Mouse (Mus musculus): Measurements from ENCODE around the gene Gm44805.

The Gm44805 gene

DNA sequence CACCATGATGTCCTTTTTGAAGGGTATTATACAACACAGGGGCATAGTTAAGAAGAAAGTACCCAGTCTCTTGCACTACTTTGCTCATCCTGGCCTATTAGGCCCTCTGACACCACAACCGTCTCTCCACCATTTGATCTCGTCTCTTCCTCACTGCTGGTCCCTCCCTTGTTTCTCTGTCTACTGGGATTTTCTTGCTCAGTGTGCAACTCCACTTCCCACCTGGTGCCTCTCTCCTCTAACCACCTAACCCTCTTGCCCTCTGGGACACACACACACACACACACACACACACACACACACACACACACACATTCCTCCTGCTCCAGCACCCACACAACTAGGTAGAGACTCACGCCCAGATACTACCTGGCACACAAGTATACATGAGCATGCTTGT lies 2.3 kb downstream of the Gm44805 start:
- DNase-seq (ENCODE audit: low spot score in 2 of 2): no peak

GRCm38 (mm10) chr7:19677872-19678271 lies 3.4 kb downstream of the Gm44805 start, which contains the start of gene Apoc2:
Gene Apoc2, minus strand, starts transcription at chr7:19677941.
- no peak for DNase-seq (ENCODE audit: low spot score in 2 of 2)

DNA sequence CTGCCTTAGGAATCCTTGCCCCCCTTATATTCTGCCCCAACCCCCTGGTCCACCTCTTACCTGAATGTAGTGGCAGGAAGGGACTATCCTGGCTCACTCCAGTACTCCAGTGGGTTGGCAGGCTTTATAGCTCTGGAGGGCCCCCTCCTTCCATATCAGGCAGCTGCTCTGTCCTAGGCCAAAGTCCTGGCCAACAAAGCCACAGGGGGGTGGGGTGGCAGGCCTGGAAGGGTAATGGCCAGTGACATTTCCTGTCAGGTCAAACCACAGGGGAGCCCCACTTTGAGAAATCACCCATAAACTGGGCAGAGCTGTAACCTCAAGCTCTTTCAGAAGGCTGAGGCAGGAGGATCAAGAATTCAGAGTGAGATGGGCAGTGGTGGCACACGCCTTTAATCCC lies 4.6 kb downstream of the Gm44805 start:
- no peak for DNase-seq (ENCODE audit: low spot score in 2 of 2)

DNA sequence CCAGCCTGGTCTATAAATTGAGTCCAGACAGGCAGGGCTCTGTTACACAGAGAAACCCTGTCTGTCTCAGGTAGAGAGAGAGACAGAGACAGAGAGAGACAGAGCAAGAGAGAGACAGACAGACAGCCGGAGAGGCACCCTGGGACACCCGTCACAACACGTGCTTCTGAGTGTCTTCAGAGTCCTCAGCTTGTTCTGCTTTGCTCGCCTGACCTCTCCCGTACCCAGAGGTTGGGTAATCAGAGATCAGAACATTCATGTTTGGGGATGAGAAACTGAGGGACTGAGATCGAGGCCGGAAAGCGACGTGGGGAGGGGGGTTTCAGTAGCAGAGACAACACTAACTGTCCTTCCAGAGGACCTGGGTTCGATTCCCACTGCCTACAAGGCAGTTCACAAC lies 5.4 kb downstream of the Gm44805 start:
- no peak for DNase-seq (ENCODE audit: low spot score in 2 of 2)

DNA sequence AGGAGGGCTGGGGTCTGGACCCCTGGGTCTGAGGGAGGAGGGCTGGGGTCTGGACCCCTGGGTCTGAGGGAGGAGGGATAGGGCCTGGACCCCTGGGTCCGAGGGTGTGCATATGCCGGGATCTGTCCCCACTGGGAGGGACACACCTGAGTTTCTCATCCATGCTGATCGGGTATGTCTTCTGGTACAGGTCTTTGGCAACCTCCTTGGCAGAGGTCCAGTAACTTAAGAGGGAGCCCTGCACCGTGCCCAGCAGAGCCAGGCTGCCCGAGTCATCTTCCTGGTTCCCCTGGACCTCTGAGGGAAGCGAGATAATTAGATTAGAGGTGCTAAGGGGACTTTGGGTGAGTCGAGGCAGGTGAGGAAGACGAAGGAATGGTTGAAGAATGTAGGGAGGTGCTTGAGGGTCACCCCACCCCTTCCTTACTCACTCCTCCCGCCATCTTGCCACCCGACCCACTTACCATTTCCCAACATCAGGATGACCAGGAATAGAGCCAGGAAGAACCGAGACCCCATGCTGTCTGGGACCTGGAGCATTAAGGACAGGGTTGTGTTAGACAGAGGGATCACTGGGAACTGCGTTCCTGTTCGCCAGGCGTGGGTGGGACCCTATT lies 8.0 kb downstream of the Gm44805 start:
- no peak for DNase-seq (ENCODE audit: low spot score in 2 of 2)

- DNase-seq (ENCODE audit: low spot score in 2 of 2): no peak
These were observed 9.7 kb downstream of the Gm44805 start for GRCm38 (mm10) chr7:19671511-19671910.

GRCm38 (mm10) chr7:19668947-19669721 lies 12.1 kb downstream of the Gm44805 start:
- peak; percentile 88 to 92 for DNase-seq (ENCODE audit: low spot score in 2 of 2)

- DNase-seq (ENCODE audit: low spot score in 2 of 2): no peak
These were observed 13.8 kb downstream of the Gm44805 start for GRCm38 (mm10) chr7:19667434-19667833.

DNA sequence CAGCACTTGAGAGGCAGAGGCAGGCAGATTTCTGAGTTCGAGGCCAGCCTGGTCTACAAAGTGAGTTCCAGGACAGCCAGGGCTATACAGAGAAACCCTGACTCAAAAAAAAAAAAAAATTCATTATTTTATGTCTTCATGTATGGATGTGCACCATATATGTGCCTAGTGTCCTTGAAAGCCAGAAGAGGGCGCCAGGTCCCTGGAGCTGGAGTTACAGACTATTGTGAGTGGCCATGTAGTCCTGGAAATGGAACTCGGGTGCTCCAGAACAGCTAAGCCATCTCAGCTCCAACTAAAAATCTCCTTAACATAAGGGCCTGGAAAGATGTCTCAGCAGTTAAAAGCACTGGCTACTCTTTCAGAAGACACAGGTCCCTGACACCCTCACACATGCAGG lies 14.5 kb downstream of the Gm44805 start:
- DNase-seq (ENCODE audit: low spot score in 2 of 2): no peak

- DNase-seq (ENCODE audit: low spot score in 2 of 2): peak; percentile 96 to 97
These were observed 16.0 kb downstream of the Gm44805 start, which contains the start of gene Clptm1 for GRCm38 (mm10) chr7:19664955-19665841. Gene Clptm1, minus strand, starts transcription at chr7:19665033.

DNA sequence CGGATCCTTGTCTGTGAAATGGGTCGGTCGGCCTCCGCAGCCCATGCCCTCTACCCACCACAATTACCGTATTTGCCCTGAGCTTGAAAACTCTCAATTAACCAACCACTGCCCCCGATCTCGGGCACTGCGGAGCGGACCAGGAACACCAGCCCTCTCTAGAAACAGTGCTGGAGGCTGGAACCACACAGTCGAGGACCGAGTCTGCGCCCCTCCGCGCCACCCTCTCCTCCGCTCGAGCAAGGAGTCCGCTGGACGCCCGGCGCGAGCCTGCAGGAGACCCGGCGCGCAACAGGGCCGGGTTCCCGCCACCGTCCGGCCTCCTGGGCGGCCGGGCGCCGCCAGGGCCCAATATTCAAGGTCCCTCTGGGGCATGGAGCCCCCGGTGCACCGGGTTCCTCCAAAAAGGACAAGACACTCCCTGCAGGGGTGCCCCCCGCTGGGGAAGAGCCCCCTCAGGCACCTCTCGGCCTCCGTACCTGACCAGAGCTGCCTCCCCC lies 16.7 kb downstream of the Gm44805 start:
- no peak for DNase-seq (ENCODE audit: low spot score in 2 of 2)

- DNase-seq (ENCODE audit: low spot score in 2 of 2): no peak
These were observed 17.3 kb downstream of the Gm44805 start for GRCm38 (mm10) chr7:19663940-19664339.

- no peak for DNase-seq (ENCODE audit: low spot score in 2 of 2)
These were observed 28.6 kb downstream of the Gm44805 start for GRCm38 (mm10) chr7:19652614-19653013.

- no peak for DNase-seq (ENCODE audit: low spot score in 2 of 2)
These were observed 30.0 kb downstream of the Gm44805 start for GRCm38 (mm10) chr7:19651063-19651786.

GRCm38 (mm10) chr7:19641223-19641622 lies 40.0 kb downstream of the Gm44805 start:
- DNase-seq (ENCODE audit: low spot score in 2 of 2): no peak

DNA sequence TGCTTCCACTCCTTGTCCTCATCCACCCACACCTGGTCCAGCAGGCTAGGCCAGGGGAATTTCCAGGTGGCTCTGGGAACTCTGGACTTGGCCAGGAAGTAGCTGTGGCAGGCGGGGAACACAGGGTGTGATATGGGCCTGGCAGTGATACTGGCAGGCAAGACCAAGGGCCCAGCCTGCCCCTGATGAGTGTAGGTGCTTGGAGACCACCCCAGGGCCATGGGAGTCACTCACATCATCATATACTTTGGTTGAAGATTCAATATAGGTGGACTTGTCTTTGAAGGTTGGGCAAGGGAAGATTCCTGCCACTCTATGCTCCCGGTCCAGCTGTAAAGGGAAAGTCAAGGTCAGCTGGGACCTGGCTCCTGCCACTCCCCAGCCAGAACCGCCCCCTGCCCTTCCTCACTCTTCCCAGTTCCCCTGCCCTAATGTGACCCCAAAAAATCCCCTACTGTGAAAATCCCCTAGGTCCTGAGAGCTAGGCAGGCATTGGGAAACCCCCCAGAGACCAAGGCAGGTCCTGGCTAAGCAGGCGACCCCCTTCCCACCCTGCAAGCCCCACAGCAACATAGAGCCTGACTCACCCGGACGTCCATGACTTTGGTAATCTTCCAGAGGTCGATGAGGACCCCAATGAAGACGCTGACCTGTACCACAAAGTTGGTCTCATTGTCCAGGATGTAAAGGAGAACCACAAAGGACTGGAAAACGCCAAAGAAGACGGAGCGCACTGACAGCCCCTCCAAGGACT lies 46.0 kb downstream of the Gm44805 start:
- DNase-seq (ENCODE audit: low spot score in 2 of 2): no peak

- DNase-seq (ENCODE audit: low spot score in 2 of 2): no peak
These were observed 46.6 kb downstream of the Gm44805 start for GRCm38 (mm10) chr7:19634591-19634990.

DNA sequence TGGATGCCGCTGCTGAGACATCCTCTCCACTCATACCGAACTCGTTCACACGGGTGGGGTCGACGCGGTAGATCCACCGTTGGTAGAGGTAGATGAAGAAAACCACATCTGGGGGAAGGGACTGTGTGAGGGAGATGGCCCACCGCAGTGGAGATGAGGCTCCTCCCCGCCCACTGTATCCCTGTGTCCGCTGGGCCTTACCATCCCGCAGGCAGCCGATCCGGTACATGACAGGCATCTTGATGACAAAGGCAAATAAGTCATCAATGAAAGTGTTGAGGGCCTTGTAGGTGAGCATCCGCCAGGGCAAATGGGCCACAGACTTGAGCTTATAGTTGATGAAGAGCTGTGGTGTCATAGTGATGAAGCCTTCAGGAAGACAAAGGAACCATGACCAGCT lies 47.4 kb downstream of the Gm44805 start:
- no peak for DNase-seq (ENCODE audit: low spot score in 2 of 2)

DNA sequence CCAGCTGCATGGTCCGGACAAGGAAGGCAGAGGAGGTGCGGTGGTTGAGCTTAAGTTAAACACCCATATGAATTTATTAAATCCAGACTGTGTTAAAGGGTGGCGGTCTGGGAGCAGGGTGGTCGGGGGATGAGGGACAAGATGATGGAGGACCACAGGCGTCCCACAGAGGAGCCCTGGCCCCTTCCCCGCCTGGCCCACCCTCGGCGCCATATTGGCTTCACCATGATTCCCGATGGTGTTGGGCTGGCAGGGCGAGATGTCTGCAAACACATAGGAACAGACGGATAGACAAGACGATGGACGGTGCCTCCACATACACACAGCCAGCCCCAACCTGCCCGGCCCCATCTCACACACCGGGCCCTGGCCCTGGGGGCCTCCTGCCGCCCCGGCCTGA lies 48.0 kb downstream of the Gm44805 start:
- no peak for DNase-seq (ENCODE audit: low spot score in 2 of 2)

DNA sequence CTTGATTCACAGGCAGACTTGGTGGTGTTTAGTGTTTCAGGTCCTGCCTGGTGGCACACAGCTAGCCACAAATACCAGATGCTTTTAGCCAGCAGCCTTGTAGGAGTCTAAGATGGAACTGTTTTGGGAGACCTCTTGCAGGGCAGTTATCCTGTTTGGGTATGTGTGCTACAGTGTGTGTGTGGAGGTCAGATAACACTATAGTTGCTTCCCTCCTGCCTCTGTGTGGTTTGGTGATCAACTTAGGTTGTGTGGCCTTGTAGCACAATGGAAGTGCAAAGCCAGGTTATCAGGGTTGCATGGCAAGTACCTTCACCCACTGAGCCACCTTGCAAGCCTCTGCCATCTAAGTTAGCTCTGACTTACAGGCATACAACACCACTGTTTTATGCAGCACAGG lies 48.5 kb downstream of the Gm44805 start:
- no peak for DNase-seq (ENCODE audit: low spot score in 2 of 2)

DNA sequence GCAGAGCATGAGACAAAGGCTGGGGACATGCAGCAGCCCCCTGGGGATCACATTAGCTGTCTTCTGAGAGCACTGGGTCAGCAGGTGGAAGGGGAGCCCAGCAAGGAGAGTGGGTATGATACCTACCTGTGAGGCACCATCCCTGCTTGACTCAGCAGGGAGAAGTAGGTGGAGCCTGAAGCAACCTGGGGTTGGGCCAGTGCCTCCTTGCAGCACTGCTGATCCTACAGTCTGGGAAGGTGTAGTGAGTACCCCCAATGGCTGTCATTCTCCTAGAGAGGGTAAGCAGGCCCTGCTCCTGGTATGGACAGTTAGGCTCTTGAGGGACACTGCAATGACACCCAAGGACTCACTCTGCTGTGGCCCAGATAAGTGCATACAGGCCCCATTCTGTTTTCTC lies 48.9 kb downstream of the Gm44805 start:
- no peak for DNase-seq (ENCODE audit: low spot score in 2 of 2)
